Mouse (Mus musculus) kidney, adult 2 months (tissue): ENCODE results near the gene Trim68.

ENCODE experiments used
- CTCF ChIP-seq: fragments of 200-500 bp; conservative IDR thresholded peaks from 2 replicates; pipeline ENCODE4 v1.5.1; 2011; ENCODE audit warnings: low read depth, mild to moderate bottlenecking, control low read depth, low read length, moderate library complexity, mixed read lengths; ENCODE audit not compliant: insufficient read depth, insufficient read length
- POLR2A ChIP-seq: fragments of 200-500 bp; IDR thresholded peaks from one replicate; pipeline ENCODE4 v1.6.1; 2011; ENCODE audit warnings: low read depth, low read length, control low read depth

DNA sequence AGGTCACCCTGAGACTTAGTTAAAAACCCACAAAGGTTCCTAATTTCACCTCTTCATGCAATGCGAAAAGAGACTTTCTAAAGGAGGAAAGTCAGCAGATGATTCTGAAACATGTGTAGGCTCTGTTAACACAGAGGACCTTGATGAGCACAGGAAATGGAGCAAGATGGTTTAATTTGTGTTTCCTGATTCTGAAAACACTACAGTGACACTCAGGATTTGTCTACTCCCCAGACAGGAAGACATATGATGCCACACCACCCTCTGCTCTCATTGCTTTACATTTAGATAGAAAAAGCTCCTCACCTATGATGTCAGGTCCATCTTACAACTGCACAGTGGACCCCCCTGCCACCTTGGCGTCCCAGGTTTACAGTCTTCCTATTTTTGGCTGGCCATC is 10.9 kb downstream of the Trim68 start:
- TF ChIP-seq CTCF: no peak
- TF ChIP-seq POLR2A: no peak
